Mouse (Mus musculus) layer of hippocampus, adult 8-10 months (tissue): Measurements from ENCODE around the gene Tmem211. TPM values are rescaled to one million over a fixed set of nuclear protein-coding genes. Genes with fewer than 3 reads are reported as not detected.

Experiments used
- DNase-seq, 2 experiments: peaks; one replicate each; pipeline ENCODE4 v3.0.0; 2022; ENCODE audit warnings: low spot score in 2 of 2
- total RNA-seq, 4 experiments: library from RNA; stranded (reverse); gene quantifications; 2 replicates each; pipeline ENCODE4 v1.2.4; 2022

Tmem211 gene
- total RNA-seq, 4 experiments from 2014 or later = not detected

DNA sequence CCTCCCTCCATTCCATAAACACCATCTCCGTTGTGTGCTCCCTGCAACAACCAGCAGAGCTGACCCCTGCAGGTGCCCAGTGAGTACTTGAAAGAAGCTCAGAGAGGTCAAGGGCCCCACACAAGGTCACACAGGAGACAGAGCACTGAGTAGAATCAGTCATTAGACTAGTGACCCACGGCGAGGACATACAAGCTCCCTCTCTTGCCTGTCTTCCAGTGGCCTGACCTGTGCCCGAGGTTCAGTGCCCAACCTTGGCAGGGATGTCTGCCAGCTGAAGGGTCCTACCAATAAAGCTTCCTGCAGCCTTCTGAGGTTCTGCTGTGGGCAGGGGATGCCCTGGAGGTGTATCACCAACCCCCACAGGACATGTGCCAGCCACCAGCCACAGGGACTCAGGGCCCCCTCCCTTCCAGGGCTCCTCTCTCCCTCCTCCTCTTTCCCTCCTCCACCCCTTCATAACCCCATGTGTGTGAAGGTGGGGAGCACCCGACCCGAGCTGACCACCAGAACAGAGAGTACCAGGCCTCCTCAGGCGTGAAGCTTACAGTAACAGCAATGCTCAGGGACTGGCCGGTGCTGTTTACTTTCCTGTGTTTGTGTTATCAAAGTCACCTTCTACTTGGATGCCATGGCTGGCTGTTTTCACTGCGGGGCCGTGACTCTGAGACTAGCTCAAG is 14.4 kb upstream of the Tmem211 start:
- DNase-seq = no peak

DNA sequence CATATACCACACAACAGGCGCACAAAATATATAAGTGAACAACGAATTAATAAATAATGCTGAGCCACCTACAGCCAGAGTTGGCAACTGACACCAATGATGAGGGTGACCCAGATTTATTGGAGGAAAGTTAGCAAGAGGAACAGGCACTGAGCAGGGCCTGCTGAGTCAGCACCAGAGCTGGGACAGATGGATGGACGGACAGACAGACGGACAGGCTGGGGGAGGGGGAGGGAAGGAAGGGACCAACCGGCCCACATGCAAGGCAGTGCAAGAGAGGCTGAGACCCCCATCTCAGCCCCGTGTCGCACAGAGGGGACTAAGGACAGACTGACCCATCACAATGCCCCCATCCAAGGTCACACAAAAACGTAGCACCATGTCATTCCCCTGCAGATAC is 12.7 kb upstream of the Tmem211 start:
- no peak for DNase-seq

DNA sequence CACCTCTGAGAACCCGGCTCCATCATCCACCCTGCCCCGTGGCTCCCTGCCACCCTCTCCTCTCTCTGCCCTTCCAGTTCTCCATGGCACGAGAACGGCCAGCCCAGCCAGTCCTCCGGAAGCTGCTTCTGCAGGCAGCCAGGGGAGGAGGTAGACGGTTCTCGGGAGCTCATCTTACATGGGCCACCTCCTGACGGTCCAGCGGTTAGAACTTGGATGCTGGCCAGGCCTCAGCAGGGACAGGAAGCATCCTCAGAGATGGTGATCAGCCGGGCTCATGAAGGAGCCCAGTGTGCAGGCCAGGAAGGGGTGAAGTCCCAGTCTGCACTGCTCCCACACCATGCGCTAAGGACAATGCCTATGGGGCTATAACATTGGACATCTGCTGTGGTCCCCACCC is 12.3 kb upstream of the Tmem211 start:
- no peak for DNase-seq

DNA sequence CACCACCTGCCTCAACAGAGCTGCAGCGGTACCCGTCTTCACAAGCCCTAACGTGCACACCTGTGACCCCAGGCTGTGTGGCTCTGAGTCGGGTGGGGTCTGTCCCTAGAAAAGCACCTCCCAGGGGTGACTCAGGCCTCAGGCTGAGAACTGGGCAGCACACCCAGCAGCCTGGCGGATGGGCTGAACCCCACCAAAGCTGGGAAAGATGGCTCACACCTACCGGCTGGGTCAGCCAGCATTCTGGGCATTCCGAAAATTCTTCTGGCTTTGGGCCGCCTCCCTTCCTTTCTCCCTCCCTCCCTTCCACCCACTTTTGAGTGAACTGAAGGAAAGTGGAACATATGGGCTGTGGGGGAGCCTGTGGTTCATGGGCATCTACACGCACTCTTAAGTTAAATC is 11.1 kb upstream of the Tmem211 start:
- no peak for DNase-seq

DNA sequence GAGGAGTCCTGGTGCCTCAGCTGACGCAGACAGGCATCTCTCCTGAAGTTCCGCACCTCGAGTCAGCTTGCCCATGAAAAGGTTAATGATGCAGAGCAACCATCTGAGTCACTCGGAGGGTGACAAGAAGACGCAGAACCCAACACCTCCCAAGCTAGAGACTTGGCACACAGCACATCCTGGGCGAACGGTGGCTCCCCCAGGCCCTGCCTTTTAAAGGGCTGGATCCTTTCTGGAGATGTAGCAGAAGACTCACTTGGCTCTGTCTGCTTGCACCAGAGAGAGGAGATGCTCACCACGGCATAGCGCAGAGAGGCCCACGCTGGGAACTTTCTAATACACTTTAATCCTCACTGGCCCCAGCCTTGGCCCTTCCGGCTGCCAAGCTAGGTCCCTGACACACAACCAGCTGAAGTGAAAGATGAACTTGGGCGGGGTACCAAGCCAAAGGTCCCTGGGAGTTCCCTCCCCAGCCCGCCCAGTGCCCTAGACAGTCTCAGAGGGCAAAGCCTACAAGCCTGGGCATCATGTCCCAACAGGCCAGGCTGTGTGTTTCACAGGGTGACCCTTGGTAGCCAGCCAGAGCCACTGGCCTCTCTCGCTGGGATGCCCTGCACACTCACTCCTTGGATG is 10.3 kb upstream of the Tmem211 start:
- no peak for DNase-seq

DNA sequence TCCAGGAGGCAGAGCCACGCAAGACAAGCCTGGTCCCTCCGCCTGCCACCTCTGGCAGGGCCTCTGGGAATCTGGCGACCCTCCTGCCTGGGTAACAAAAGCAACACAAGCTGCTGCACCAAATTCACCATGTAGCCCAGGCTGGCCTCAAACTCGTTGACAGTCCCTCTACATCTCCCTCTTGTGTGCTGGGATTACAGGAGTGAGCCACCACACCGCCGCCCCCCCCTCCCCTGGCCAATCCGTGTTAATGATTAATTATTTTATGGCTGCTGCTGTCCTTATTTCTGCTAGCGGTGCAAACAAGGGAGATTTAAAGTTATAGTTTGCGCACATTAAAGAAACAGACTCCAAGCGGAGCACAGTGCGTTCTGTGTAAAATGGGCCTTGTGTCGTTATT is 9.6 kb upstream of the Tmem211 start:
- no peak for DNase-seq

DNA sequence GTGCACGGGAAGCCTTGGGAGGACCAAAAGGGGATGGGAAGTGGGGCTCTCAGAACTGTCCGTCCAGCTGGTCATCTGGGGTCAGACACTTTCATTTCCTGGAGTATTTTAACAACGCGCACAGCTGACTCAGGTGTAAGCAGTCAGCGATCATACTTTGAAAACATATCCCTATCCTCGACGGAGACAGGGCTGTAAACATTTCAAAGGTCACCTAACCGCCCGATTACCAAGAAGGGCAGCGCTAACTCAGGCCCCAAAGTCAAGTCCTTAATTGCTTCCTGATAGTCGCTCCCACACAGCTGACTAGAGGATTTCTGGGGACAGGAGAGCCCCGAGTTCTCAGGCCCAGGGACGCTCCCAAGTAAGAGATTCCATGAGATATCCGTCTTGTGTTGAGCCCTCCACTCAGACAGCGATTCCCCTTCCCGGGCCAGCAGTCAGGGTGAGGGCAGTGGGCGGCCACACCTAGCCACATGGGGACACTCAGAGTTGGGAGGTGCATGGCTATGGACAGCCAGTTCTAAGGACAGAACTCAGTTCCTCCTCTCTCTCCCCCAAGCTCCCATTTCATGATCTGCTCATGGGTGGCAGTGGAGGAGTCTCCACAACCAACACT is 8.0 kb upstream of the Tmem211 start:
- DNase-seq = no peak

DNA sequence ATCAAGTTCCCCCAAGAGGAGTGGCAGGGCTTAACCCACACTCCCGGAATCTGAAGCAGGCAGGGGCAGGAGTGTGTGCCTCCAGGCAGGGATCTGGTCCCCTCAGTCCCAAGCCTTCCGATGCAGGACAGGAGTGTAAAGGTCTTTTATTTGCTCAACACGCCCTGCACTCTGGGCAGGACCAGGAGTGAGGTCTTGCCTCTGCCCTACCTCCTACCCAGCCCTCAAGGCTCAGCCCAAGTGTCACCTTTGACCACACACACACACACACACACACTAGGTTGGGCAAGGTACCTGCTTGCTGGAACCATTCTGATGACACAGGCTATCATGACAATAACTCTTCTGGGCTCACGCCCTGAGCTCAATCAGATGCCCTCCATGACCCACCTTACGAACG is 7.3 kb upstream of the Tmem211 start:
- DNase-seq = no peak

DNA sequence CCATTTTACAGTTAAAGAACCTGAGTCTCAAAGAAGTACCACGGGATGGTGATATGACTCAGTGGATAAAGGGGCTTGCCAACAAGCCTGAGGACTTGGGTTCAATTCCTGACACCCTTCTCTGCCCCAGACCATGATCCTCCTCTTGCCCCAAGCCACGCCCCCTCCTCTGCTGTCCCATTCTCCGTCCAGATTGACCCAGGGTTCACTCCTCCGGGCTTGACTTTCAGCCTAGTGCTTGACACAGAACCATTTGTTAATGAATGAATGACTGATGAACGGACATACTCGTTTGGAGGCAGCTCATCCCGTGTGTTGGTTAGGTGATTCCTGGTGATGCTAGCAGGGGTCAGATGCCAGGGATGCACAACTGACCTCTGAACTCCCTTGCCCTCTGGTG is 6.8 kb upstream of the Tmem211 start:
- DNase-seq = no peak

DNA sequence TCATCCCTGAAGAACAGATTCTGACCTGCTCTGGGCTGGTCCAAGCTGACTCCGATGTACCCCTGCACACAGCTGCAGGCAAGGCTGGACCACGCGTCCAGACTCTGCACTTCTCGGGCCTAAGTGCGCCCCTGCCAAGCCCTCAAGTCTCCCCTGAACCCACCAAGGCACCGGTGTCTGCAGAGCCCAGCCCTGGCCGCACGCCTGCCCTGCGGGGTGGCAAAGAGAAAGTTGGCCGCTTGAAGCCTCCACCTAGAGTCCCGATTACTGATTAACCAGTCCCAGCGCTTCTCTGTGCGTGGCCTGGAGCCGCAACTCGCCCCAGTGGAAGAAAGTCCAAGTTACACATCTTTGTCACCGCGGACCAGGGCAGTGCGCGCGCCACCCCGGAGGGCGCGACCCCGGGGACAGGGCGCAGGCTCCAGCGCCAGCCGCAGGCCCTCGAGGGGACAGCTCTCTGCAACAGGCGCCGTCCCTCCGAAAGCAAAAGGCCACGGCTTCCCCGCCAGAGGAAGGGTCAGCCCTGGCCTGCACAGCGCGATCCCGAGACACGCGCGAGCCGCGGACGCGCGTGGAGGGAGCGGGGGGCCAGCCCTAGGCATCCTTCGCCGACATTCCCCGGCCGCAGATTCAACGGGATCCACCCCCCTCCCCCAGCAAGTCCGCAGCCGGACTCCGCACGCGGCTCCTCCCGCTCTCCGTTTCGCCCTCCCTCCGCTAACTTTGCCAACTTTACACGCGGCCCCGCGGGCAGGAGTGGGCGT is 6.1 kb upstream of the Tmem211 start:
- DNase-seq = no peak

DNA sequence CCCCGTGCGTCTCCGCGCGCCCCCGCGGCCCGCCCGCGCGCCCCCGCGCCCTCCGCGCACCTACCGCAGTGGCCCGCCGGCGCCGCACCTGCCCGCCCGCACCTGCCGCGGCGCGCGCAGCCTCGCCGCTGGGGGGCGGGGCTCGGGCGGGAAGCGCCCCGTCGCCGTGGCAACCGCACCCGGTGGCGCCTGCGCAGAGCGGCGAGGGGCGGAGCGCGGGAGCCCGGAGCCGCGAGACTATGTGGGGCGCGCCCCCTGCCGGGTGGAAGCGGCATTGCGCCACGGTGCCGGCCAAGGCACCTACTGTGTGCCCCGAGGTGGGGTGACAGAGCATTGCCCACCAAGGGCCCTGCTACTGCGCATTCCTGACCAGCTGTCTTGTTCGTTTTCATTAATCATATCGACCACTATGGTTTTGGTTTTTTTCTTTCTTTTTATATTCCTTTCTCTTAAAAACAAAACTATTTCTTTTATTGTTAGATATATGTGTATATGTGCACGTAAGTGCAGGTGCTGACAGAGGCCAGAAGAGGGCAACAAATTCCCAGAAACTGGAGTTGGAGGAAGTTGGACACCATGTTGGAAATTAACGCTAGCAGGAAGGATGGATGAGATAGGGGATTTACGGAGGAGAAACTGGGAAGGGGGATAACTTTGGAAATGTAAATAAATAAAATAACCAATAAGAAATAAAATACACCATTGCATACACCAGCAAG is 5.4 kb upstream of the Tmem211 start, which contains the start of gene 2900026A02Rik:
Gene 2900026A02Rik (minus strand): TSS at position 90 of the 719 bp plus-strand sequence.
- DNase-seq = peak in 1 of 2 experiments; percentile 62

DNA sequence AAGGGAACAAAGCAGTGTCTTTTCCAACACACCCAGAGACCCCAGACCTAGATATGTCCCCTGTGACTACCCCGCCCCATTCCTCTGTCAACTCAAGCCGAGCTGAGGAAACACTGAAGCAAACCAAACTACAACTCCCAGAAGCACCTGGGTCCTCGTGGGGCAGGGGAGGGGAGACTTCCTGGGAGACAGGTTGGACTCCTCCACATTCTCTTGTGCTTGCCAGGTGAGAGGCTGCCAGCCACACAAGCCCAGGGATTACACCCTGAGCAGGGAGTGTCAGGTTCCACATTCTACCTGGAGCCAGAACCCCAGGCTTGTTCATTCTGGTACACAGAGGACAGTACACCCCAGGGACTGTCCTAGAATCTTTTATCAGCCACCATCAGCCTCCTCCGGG is 2.8 kb upstream of the Tmem211 start:
- no peak for DNase-seq

DNA sequence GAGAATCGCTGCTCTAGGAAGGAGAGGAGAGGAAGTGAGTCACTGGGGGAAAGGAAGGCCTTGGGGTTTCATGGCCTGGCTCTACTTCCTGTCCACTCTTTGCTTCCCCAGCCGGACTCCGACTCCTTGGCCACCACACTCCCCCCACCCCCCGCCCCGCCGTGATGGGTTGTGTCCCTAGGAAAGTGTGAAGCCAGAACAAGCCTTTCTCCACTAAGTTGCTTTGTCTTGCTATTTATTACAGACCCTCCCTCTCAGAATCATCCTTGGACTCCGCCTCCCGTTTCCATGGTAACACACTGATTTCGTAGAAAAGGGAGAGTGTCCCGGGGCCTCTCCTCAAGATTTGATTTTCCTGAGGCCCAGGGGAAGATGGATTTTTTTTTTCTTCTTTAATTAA is 1.4 kb upstream of the Tmem211 start:
- DNase-seq = no peak

DNA sequence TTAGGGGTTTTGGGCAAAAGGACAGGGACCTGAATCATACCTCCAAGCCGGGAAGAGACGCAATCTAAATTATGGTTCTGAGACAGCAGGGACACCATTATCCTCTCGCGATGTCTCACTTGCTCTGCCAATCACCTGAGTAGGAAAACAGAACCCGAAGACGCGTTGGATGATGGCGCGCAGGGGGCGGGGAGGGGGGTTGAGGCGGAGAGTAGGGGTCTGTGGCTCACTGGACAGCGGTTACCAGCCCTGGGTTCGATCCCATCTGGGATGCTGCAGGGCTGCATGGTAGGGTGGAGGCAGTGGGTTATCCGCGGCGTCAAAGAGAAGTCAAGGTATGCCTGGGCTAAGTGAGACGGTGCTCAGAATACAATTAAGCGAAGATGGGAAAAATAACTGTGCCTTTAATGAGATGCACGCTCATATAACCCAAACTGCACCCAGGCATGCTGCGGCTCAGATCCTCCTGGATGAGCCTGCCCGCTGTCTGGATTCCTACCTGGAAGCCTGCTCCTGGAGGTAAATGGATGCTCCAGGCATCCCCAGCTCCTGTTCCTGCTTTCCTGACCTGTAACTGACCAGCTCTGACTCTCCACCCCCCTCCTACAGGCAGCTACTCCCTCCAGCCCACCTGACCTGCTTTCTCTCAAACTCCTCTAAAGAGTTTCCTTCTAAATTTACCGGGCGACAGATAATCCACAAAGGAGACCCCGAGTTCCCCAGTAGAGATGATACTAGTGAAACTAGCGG is 848 bp upstream of the Tmem211 start:
- no peak for DNase-seq

DNA sequence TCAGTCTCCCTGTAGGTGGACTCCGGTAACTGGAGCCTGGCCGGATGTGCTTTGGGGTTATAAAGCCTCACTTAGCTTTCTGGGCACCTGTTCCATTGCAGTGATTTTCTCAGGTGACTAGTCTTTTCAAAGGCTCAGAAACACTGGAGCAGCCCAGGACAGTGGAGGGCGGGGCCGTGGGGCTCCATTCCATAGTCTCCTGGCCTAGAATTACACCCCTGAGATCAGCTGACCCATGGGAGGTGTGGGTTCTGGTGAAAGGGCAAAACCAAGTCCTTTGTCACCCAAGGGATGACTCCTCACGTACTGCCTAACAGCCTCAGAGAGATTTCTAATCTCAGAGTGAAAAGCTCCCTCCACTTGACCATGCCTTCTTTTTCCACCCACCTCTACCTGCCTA is 3.5 kb downstream of the Tmem211 start:
- DNase-seq = no peak

DNA sequence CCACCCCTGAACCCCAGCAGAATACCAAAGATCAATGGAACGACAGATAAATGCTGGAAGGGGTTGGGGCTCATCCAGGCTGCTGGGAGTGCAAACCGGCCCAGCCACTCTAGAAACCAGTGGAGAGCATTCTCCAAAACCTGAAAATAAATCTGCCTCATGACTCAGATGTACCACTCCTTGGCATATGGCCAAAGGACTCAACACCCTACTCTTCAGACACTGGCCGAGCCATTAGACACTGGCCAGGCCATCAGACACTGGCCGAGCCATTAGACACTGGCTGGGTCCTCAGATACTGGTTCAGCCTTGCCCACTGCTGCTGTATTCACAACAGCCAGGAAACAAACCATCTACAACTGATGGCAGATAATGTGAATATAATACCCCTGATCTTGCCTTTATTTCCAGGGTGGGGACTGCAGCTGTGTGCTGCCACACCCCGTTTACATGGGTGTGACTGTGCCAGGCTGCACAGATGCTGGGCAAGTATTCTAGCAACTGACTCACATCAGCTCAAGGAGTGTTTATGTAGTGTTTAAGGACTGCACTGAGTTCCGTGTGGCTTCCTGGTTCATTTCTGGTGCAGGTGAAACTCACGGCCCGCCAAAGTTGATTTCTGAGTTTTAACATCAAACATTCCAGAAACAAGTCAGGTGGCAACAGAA is 22.7 kb downstream of the Tmem211 start:
- DNase-seq = no peak

DNA sequence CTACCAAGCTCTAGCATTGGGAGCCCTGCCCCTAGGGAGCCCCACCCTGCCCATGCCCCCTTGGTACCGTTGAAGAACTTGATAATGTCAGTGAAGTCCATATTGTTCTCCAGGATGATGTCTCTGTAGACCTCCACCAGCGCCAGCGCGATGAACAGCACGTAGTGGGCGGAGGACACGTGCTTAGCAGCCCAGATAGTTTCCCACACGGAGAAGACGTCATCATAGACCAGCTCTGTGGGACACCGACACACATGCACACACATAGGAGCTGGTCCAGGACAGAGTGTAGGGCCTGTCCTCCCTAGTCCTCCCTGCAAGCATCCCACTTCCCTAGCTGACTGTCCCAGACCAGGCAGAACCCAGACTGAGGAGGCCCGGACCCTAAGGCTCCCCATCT is 24.1 kb downstream of the Tmem211 start:
- peak in 1 of 2 experiments; percentile 34 for DNase-seq

DNA sequence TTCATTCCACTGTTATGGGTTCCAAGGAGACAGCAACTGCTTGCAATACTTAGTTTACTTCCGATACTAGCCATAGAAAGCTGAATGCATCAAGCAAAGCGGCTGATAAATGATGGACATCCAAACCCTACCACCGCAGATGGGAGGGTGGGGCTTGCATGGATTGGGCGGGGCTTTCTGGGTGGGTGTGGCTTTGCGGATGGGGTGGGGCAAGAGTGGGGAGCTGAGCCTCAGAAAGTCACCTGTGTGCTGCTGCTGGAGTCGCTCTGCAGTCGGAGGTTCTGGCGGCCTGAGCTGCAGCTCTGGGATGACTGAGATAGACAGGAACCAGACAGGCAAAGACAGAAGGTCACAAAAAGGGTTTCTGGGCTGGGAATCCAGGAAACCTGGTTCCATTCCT is 38.9 kb downstream of the Tmem211 start:
- no peak for DNase-seq

DNA sequence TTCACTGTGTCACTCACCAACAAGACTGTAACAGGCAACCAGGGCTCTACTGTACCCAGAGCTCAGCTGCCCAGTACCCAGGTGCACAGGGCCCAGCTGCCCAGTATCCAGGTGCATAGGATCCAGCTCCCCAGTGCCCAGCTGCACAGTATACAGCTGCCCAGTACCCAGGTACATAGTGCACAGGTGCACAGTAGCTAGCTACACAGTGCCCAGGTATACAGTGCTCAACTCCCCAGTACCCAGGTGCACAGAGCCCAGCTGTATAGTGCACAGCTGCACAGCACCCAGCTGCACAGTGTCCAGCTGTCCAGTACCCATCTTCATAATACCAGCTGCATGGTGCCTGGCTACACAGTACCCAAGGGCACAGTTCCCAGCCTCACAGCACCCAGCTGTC is 41.5 kb downstream of the Tmem211 start:
- no peak for DNase-seq

DNA sequence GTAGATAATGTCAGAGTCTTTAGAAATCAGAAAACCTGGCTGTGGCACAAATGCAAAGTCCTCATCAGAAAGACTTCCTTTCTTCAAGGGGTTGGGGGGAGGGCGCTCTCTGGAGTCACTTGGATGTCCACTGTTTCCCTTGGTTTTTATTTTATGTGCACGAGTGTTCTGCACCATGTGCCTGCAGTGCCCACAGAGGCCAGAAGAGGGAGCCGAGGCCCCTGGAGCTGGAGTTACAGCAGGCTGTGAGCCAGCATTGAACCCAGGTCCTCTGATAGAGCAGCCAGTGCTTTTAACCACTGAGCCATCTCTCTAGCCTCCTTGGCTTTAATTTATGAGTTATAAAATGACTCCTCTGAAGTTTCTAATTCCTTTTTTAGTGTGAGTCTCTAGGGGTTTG is 43.3 kb downstream of the Tmem211 start:
- no peak for DNase-seq
